Mouse (Mus musculus) C2C12 (cell line): ENCODE measurements around the gene Kalrn.

ENCODE experiments used
- CTCF ChIP-seq: IDR thresholded peaks from one replicate; pipeline ENCODE4 v1.5.1; 2011; ENCODE audit not compliant: control insufficient read depth, insufficient read depth, insufficient read length
- MYOD1 ChIP-seq: IDR thresholded peaks from one replicate; pipeline ENCODE4 v1.6.1; 2011; ENCODE audit warnings: low read depth; ENCODE audit not compliant: control insufficient read depth, insufficient read length

GRCm38 (mm10) chr16:34521061-34521460 lies 52.3 kb downstream of the Kalrn start:
- TF ChIP-seq CTCF = no peak
- no peak for TF ChIP-seq MYOD1
